8 mouse cellular contexts compared by ENCODE assay signal in genomic region chr11:97576136-97576906, GRCm38 (mm10). TPM values are rescaled to one million over a fixed set of nuclear protein-coding genes. Genes with fewer than 3 reads are reported as not detected.
DNase-seq lines count a peak whose midpoint lies in the region; ATAC-seq lines count a peak whose summit lies in the region.

TSS of gene Srcin1 (minus strand) at chr11:97576186.

- H3K9me3 ChIP-seq in limb, embryonic 11.5 days (ENCODE audit: control insufficient read depth, low read length), result no peaks in the 10 kb centered on the region
- H3K9me3 ChIP-seq in midbrain, embryonic 16.5 days (replicated peaks; ENCODE audit: control insufficient read depth, low read length, poor library complexity, severe bottlenecking), result no peaks in the 10 kb centered on the region

- H3K36me3 ChIP-seq in limb, embryonic 11.5 days (ENCODE audit: control insufficient read depth, insufficient read depth, low read length), result no peaks in the 10 kb centered on the region
- H3K36me3 ChIP-seq in midbrain, embryonic 16.5 days (ENCODE audit: control insufficient read depth, insufficient read depth, low read length), result no peaks in the 10 kb centered on the region

- WGBS in limb, embryonic 11.5 days, result 26% methylated on average over 9 of the region's 9 CpGs
- 28% methylated on average over 9 of the region's 9 CpGs for WGBS in midbrain, embryonic 16.5 days

- H3K4me2 ChIP-seq in limb, embryonic 11.5 days (ENCODE audit: low read depth, severe bottlenecking), result peak within 1 kb of the TSS; percentile 99
- H3K4me2 ChIP-seq in midbrain, embryonic 16.5 days (ENCODE audit: low read length), result peak within 1 kb of the TSS; percentile 91

- peak within 1 kb of the TSS; percentile 71 for H3K9ac ChIP-seq in limb, embryonic 11.5 days (ENCODE audit: low read length)
- peak within 1 kb of the TSS; percentile 98 for H3K9ac ChIP-seq in midbrain, embryonic 16.5 days (ENCODE audit: low read depth, low read length)

- intact Hi-C loops in gastrocnemius, postnatal 36 days (cut with DNase I), result loop anchor here (5.0 kb wide), 2 partner anchors 46 to 84 kb away; no protein-coding TSS in a partner anchor

- H3K27ac ChIP-seq in limb, embryonic 11.5 days (replicated peaks; ENCODE audit: low read depth, low read length), result no peak within 1 kb of the TSS
- H3K27ac ChIP-seq in midbrain, embryonic 16.5 days (ENCODE audit: low read length), result peak within 1 kb of the TSS; percentile 97

- H3K4me1 ChIP-seq in limb, embryonic 11.5 days (ENCODE audit: control insufficient read depth, insufficient read depth, low read length), result peaks cover 10% of the 10 kb centered on the region
- H3K4me1 ChIP-seq in midbrain, embryonic 16.5 days (ENCODE audit: control insufficient read depth, insufficient read depth, low read length), result peaks cover 38% of the 10 kb centered on the region

- no peak for ATAC-seq in limb, embryonic 11.5 days (ENCODE audit: insufficient number of reproducible peaks, low FRiP score, low TSS enrichment, low read depth)
- ATAC-seq in midbrain, embryonic 16.5 days, result no peak

- peak within 1 kb of the TSS; percentile 59 for H3K4me3 ChIP-seq in limb, embryonic 11.5 days (ENCODE audit: low read depth, low read length)
- peak within 1 kb of the TSS; percentile 74 for H3K4me3 ChIP-seq in midbrain, embryonic 16.5 days (ENCODE audit: low read depth, low read length)

- peak; percentile 1 for DNase-seq in embryo, embryonic 11 days
- DNase-seq in embryo, embryonic 10.5 days (ENCODE audit: low spot score), result no peak
- DNase-seq in cerebellum, postnatal 10 days, result peak; percentile 93
- peak; percentile 39 to 40 for DNase-seq in gastrocnemius, postnatal 36 days
- peak; percentile 94 for DNase-seq in kidney, adult 18-20 months
- DNase-seq in limb, embryonic 11.5 days (ENCODE audit: low spot score), result no peak
- DNase-seq in spleen, postnatal 14 days (ENCODE audit: low spot score in 2 of 2), result no peak

- H3K27me3 ChIP-seq in limb, embryonic 11.5 days (ENCODE audit: control insufficient read depth, insufficient read depth, low read length), result peaks cover 44% of the 10 kb centered on the region
- no peaks in the 10 kb centered on the region for H3K27me3 ChIP-seq in midbrain, embryonic 16.5 days (ENCODE audit: control insufficient read depth, insufficient read depth, low read depth, low read length)

RNA-seq across cellular contexts. Expression of gene Srcin1, which starts in this region (rescaled TPM):
- under 1 TPM; 0.59 to 0.72 TPM for total RNA-seq in gastrocnemius, postnatal 36 days (2021)
- 0.28 and 0.34 TPM in 2 replicates for polyA plus RNA-seq in limb, embryonic 11.5 days (2014; fragmentation: Nextera tagmentation; extraction: Ambion mirVana)
- 9.2 and 10.4 TPM in 2 replicates for polyA plus RNA-seq in midbrain, embryonic 16.5 days (2015; fragmentation: Nextera tagmentation; extraction: Ambion mirVana)

Comparison
In these comparisons a context has a peak if more than half of its experiments do, and no peak if none do; other contexts are left out.
1. DNase-seq: peak in embryo, embryonic 11 days (single experiment), cerebellum, postnatal 10 days (2 of 2) and kidney, adult 18-20 months (single experiment); none in embryo, embryonic 10.5 days (single experiment), limb, embryonic 11.5 days (single experiment) and spleen, postnatal 14 days (0 of 2).
2. Peak in DNase-seq in gastrocnemius, postnatal 36 days; RNA of the gene not detected or under 1 TPM.